Mouse (Mus musculus): Measurements from ENCODE around the gene Rnf126. TPM values are rescaled to one million over a fixed set of nuclear protein-coding genes. Genes with fewer than 3 reads are reported as not detected.

Gene Rnf126
- total RNA-seq, 1 experiment = 66.7 TPM

DNA sequence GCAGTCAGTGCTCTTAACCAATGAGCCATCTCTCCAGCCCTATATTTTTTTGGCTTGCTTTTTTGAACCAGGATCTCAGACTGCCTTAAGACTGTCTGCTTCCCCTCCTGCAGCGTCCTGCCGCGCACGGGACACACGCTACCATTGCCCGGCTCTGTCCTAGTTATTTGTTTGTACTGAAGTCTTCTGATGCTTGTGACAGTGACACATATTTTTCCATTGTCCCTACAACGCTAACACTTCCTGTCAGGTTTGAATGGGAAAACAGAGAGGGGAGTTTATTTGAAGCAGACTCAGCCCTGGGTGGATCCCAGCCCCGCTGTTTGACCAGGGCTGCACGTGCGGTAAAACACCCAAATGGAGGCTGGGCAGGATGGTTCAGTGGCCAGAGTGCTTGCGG, 42.0 kb upstream of the Rnf126 start:
- no peaks in the 10 kb centered on the region for H3K9me3 ChIP-seq (ENCODE audit: control insufficient read depth, insufficient read depth, low read depth, low read length)
- no peak overlapping the region for H3K27ac ChIP-seq (ENCODE audit: insufficient read depth, low read depth, low read length, poor library complexity, severe bottlenecking)
- TF ChIP-seq HCFC1 (IDR thresholded peaks at IDR 0.05; ENCODE audit: borderline replicate concordance, insufficient read depth, low read length) (no peak), ZNF384 (IDR thresholded peaks at IDR 0.05; ENCODE audit: low read depth, low read length) (no peak), ZC3H11A (IDR thresholded peaks at IDR 0.05; ENCODE audit: borderline replicate concordance, low read depth, low read length) (no peak), CHD2 (IDR thresholded peaks at IDR 0.05; ENCODE audit: low read depth, low read length) (no peak), MAFK (IDR thresholded peaks at IDR 0.05; ENCODE audit: insufficient read depth, low read depth, low read length) (no peak)
- in situ Hi-C loops (cut with MboI; ENCODE audit: low sequenced_read_pairs in 2 of 2, unreplicated experiment in 2 of 2) = no loop called here
- H3K4me3 ChIP-seq (ENCODE audit: insufficient read depth in 1 of 2, low read depth in 1 of 2, low read length in 2 of 2, poor library complexity in 1 of 2, severe bottlenecking in 1 of 2) = no peak overlapping the region
- no peaks in the 10 kb centered on the region for H3K36me3 ChIP-seq (ENCODE audit: control insufficient read depth, insufficient read depth, low read length, poor library complexity, severe bottlenecking)
- no peak for DNase-seq (ENCODE audit: low read depth, low spot score)
- H3K9ac ChIP-seq (ENCODE audit: insufficient read depth, low read depth, low read length, poor library complexity, severe bottlenecking) = no peak overlapping the region
- peaks cover 2 to 27% of the 10 kb centered on the region in 2 experiments; a peak in 2 of 4 replicates for H3K4me1 ChIP-seq (ENCODE audit: control insufficient read depth in 2 of 2, insufficient read depth in 2 of 2, low read length in 2 of 2, poor library complexity in 1 of 2)

DNA sequence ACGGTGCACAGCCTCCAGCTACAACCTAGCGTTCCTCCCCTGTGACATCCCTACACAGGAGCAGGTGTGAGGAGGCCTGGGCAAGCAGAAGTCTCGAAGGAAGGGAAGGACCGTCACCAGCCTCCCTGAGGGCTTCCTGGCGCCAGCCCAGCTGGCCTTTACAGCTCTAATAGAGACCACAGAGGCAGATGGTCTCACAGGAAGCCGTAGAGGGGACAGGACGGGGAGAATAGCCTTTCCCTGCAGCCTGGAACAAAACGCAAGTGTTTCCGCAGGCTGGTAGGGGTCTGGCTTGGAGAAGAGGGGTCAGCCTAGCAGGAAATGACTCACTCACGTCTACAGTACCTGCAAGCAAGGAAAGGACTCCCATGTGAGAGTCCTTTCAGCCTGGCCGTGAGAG, 41.1 kb upstream of the Rnf126 start:
- H3K9me3 ChIP-seq (ENCODE audit: control insufficient read depth, insufficient read depth, low read depth, low read length) = no peaks in the 10 kb centered on the region
- no peaks in the 10 kb centered on the region for H3K36me3 ChIP-seq (ENCODE audit: control insufficient read depth, insufficient read depth, low read length, poor library complexity, severe bottlenecking)
- no peak overlapping the region for H3K4me3 ChIP-seq (ENCODE audit: insufficient read depth in 1 of 2, low read depth in 1 of 2, low read length in 2 of 2, poor library complexity in 1 of 2, severe bottlenecking in 1 of 2)
- H3K4me1 ChIP-seq (ENCODE audit: control insufficient read depth in 2 of 2, insufficient read depth in 2 of 2, low read length in 2 of 2, poor library complexity in 1 of 2) = peaks cover 2 to 31% of the 10 kb centered on the region in 2 experiments; a peak in 2 of 4 replicates
- TF ChIP-seq ZC3H11A (IDR thresholded peaks at IDR 0.05; ENCODE audit: borderline replicate concordance, low read depth, low read length) (no peak), HCFC1 (IDR thresholded peaks at IDR 0.05; ENCODE audit: borderline replicate concordance, insufficient read depth, low read length) (no peak), CHD2 (IDR thresholded peaks at IDR 0.05; ENCODE audit: low read depth, low read length) (no peak), ZNF384 (IDR thresholded peaks at IDR 0.05; ENCODE audit: low read depth, low read length) (no peak), MAFK (IDR thresholded peaks at IDR 0.05; ENCODE audit: insufficient read depth, low read depth, low read length) (no peak)
- in situ Hi-C loops (cut with MboI; ENCODE audit: low sequenced_read_pairs in 2 of 2, unreplicated experiment in 2 of 2) = no loop called here
- no peak overlapping the region for H3K9ac ChIP-seq (ENCODE audit: insufficient read depth, low read depth, low read length, poor library complexity, severe bottlenecking)
- no peak for DNase-seq (ENCODE audit: low read depth, low spot score)
- no peak overlapping the region for H3K27ac ChIP-seq (ENCODE audit: insufficient read depth, low read depth, low read length, poor library complexity, severe bottlenecking)

DNA sequence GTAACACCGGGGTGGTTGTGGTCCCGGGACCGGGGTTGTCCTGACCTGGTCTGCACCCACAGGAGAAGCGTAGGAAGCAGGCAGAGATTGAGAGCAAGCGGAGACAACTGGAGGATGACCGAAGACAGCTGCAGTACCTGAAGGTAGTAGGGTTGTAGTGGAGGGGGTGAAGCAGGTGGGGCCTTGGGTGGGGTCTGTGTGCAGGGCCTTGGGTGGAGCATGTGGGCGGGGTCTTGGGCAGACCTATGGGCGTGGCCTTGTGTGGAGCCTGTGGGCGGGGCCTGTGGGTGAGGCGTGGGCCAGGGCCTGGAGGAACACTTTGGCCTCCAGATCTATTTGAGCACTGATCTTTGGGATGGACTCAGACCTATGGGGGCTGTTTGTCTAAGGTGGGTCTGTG, 40.2 kb upstream of the Rnf126 start:
- Histone ChIP-seq H3K9ac (ENCODE audit: insufficient read depth, low read depth, low read length, poor library complexity, severe bottlenecking) (no peak overlapping the region), H3K4me3 (ENCODE audit: insufficient read depth in 1 of 2, low read depth in 1 of 2, low read length in 2 of 2, poor library complexity in 1 of 2, severe bottlenecking in 1 of 2) (no peak overlapping the region), H3K4me1 (ENCODE audit: control insufficient read depth in 2 of 2, insufficient read depth in 2 of 2, low read length in 2 of 2, poor library complexity in 1 of 2) (peaks cover 2 to 37% of the 10 kb centered on the region in 2 experiments; a peak in 2 of 4 replicates), H3K27ac (ENCODE audit: insufficient read depth, low read depth, low read length, poor library complexity, severe bottlenecking) (no peak overlapping the region), H3K9me3 (ENCODE audit: control insufficient read depth, insufficient read depth, low read depth, low read length) (no peaks in the 10 kb centered on the region), H3K36me3 (ENCODE audit: control insufficient read depth, insufficient read depth, low read length, poor library complexity, severe bottlenecking) (no peaks in the 10 kb centered on the region)
- TF ChIP-seq HCFC1 (IDR thresholded peaks at IDR 0.05; ENCODE audit: borderline replicate concordance, insufficient read depth, low read length) = no peak
- no peak for TF ChIP-seq ZC3H11A (IDR thresholded peaks at IDR 0.05; ENCODE audit: borderline replicate concordance, low read depth, low read length)
- TF ChIP-seq ZNF384 (IDR thresholded peaks at IDR 0.05; ENCODE audit: low read depth, low read length) = no peak
- no peak for TF ChIP-seq MAFK (IDR thresholded peaks at IDR 0.05; ENCODE audit: insufficient read depth, low read depth, low read length)
- TF ChIP-seq CHD2 (IDR thresholded peaks at IDR 0.05; ENCODE audit: low read depth, low read length) = no peak
- in situ Hi-C loops (cut with MboI; ENCODE audit: low sequenced_read_pairs in 2 of 2, unreplicated experiment in 2 of 2) = no loop called here
- DNase-seq (ENCODE audit: low read depth, low spot score) = no peak

DNA sequence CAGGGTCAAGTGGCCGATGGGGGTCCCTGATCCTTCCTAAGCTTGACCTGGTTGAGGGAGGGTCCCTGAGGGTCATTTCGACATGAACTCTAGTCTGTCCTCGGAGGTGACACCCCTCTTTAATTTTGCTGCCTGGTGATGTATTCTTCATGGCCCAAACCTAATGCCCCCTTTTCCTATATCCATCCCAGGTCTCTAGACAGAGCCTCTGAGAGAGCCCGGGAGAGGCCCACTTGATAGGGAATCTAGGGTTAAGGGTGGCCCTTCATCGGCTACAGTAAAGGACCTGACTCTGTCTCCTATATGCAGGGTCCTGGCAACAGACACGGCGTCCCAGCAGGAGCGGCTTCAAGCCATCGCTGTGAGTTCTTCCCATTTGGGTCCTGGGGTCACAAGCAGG, 39.6 kb upstream of the Rnf126 start:
- Histone ChIP-seq H3K9ac (ENCODE audit: insufficient read depth, low read depth, low read length, poor library complexity, severe bottlenecking) (no peak overlapping the region), H3K9me3 (ENCODE audit: control insufficient read depth, insufficient read depth, low read depth, low read length) (no peaks in the 10 kb centered on the region), H3K27ac (ENCODE audit: insufficient read depth, low read depth, low read length, poor library complexity, severe bottlenecking) (no peak overlapping the region), H3K4me1 (ENCODE audit: control insufficient read depth in 2 of 2, insufficient read depth in 2 of 2, low read length in 2 of 2, poor library complexity in 1 of 2) (peaks cover 2 to 42% of the 10 kb centered on the region in 2 experiments; a peak in 2 of 4 replicates), H3K36me3 (ENCODE audit: control insufficient read depth, insufficient read depth, low read length, poor library complexity, severe bottlenecking) (no peaks in the 10 kb centered on the region), H3K4me3 (ENCODE audit: insufficient read depth in 1 of 2, low read depth in 1 of 2, low read length in 2 of 2, poor library complexity in 1 of 2, severe bottlenecking in 1 of 2) (no peak overlapping the region)
- in situ Hi-C loops (cut with MboI; ENCODE audit: low sequenced_read_pairs in 2 of 2, unreplicated experiment in 2 of 2) = no loop called here
- no peak for DNase-seq (ENCODE audit: low read depth, low spot score)
- TF ChIP-seq ZC3H11A (IDR thresholded peaks at IDR 0.05; ENCODE audit: borderline replicate concordance, low read depth, low read length) (no peak), CHD2 (IDR thresholded peaks at IDR 0.05; ENCODE audit: low read depth, low read length) (no peak), HCFC1 (IDR thresholded peaks at IDR 0.05; ENCODE audit: borderline replicate concordance, insufficient read depth, low read length) (no peak), ZNF384 (IDR thresholded peaks at IDR 0.05; ENCODE audit: low read depth, low read length) (no peak), MAFK (IDR thresholded peaks at IDR 0.05; ENCODE audit: insufficient read depth, low read depth, low read length) (no peak)

DNA sequence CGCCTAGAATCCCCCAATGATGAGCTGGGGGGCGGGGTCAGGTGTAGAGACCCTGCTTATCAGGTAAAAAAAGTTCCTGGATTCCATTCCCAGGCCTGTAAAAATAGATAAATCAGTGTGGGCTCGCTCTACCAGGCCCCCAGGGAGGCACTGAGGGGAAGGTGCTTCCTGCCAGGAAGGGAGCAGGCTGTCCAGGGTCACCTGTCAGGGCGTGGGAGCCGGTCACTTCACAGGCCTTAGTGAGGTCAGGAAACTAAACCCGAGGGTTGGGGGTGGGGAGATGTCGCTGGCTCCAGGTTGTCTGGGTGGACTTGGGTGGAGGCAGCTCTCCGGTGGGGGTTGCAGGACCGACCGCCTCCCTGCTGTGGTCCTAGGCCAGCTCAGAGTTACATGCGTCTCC, 38.9 kb upstream of the Rnf126 start:
- Histone ChIP-seq H3K27ac (ENCODE audit: insufficient read depth, low read depth, low read length, poor library complexity, severe bottlenecking) (no peak overlapping the region), H3K9ac (ENCODE audit: insufficient read depth, low read depth, low read length, poor library complexity, severe bottlenecking) (no peak overlapping the region), H3K36me3 (ENCODE audit: control insufficient read depth, insufficient read depth, low read length, poor library complexity, severe bottlenecking) (no peaks in the 10 kb centered on the region), H3K4me1 (ENCODE audit: control insufficient read depth in 2 of 2, insufficient read depth in 2 of 2, low read length in 2 of 2, poor library complexity in 1 of 2) (peaks cover 2 to 42% of the 10 kb centered on the region in 2 experiments; a peak in 2 of 4 replicates), H3K9me3 (ENCODE audit: control insufficient read depth, insufficient read depth, low read depth, low read length) (no peaks in the 10 kb centered on the region), H3K4me3 (ENCODE audit: insufficient read depth in 1 of 2, low read depth in 1 of 2, low read length in 2 of 2, poor library complexity in 1 of 2, severe bottlenecking in 1 of 2) (no peak overlapping the region)
- no peak for TF ChIP-seq HCFC1 (IDR thresholded peaks at IDR 0.05; ENCODE audit: borderline replicate concordance, insufficient read depth, low read length)
- in situ Hi-C loops (cut with MboI; ENCODE audit: low sequenced_read_pairs in 2 of 2, unreplicated experiment in 2 of 2) = no loop called here
- no peak for DNase-seq (ENCODE audit: low read depth, low spot score)

Measured in ES-E14 (cell line).